Mouse (Mus musculus): ENCODE data around the gene Atp2c2. TPM values are rescaled to one million over a fixed set of nuclear protein-coding genes. Genes with fewer than 3 reads are reported as not detected.
A peak's percentile ranks its signal among the peaks of the same experiment; 100 is the strongest.

The Atp2c2 gene
- 2.8 and 3.4 TPM in 2 replicates for polyA plus RNA-seq (2011; ENCODE audit: insufficient read depth, insufficient read length, low read depth, missing spikeins)

- no peaks in the 10 kb centered on the region for H3K4me1 ChIP-seq (ENCODE audit: control insufficient read depth, insufficient read depth, low read length)
- peak within 1 kb of the TSS; percentile 45 for H3K9ac ChIP-seq (ENCODE audit: low read depth, poor library complexity, severe bottlenecking)
- no peaks in the 10 kb centered on the region for H3K36me3 ChIP-seq (ENCODE audit: control insufficient read depth, insufficient read depth, low read length, poor library complexity, severe bottlenecking)
- no peak within 1 kb of the TSS for H3K27ac ChIP-seq (ENCODE audit: insufficient read depth, low read length)
- no peaks in the 10 kb centered on the region for H3K9me3 ChIP-seq (replicated peaks; ENCODE audit: control insufficient read depth, insufficient read depth, low read length, poor library complexity, severe bottlenecking)
- peak within 1 kb of the TSS; percentile 50 for H3K4me3 ChIP-seq (ENCODE audit: low read depth, low read length)
- H3K27me3 ChIP-seq (ENCODE audit: control insufficient read depth, insufficient read depth, low read length, poor library complexity, severe bottlenecking) = no peaks in the 10 kb centered on the region
- TF ChIP-seq EP300 (IDR thresholded peaks at IDR 0.05; ENCODE audit: insufficient read depth, low read depth, low read length) (no peak), CTCF (IDR thresholded peaks at IDR 0.05; ENCODE audit: low read depth, low read length) (no peak), POLR2A (IDR thresholded peaks at IDR 0.05; ENCODE audit: insufficient read depth, low read length) (no peak)
Observed at GRCm38 (mm10) chr8:119699549-119700134, at the start of gene Atp2c2. Gene Atp2c2, plus strand, starts transcription at chr8:119700009.

GRCm38 (mm10) chr8:119651324-119651723, 48.5 kb upstream of the Atp2c2 start:
- TF ChIP-seq CTCF (IDR thresholded peaks at IDR 0.05; ENCODE audit: low read depth, low read length) = no peak
- TF ChIP-seq POLR2A (IDR thresholded peaks at IDR 0.05; ENCODE audit: insufficient read depth, low read length) = no peak
- no peak for TF ChIP-seq EP300 (IDR thresholded peaks at IDR 0.05; ENCODE audit: insufficient read depth, low read depth, low read length)
- H3K27ac ChIP-seq (ENCODE audit: insufficient read depth, low read length) = no peak overlapping the region
- H3K27me3 ChIP-seq (ENCODE audit: control insufficient read depth, insufficient read depth, low read length, poor library complexity, severe bottlenecking) = no peaks in the 10 kb centered on the region
- no peak overlapping the region for H3K4me3 ChIP-seq (ENCODE audit: low read depth, low read length)
- no peaks in the 10 kb centered on the region for H3K36me3 ChIP-seq (ENCODE audit: control insufficient read depth, insufficient read depth, low read length, poor library complexity, severe bottlenecking)
- no peaks in the 10 kb centered on the region for H3K4me1 ChIP-seq (ENCODE audit: control insufficient read depth, insufficient read depth, low read length)
- no peak overlapping the region for H3K9ac ChIP-seq (ENCODE audit: low read depth, poor library complexity, severe bottlenecking)
- H3K9me3 ChIP-seq (replicated peaks; ENCODE audit: control insufficient read depth, insufficient read depth, low read length, poor library complexity, severe bottlenecking) = no peaks in the 10 kb centered on the region; the same call in 1 of the 2 replicates

GRCm38 (mm10) chr8:119656709-119657464, 42.9 kb upstream of the Atp2c2 start:
- Histone ChIP-seq H3K9ac (ENCODE audit: low read depth, poor library complexity, severe bottlenecking) (no peak overlapping the region), H3K9me3 (replicated peaks; ENCODE audit: control insufficient read depth, insufficient read depth, low read length, poor library complexity, severe bottlenecking) (no peaks in the 10 kb centered on the region), H3K36me3 (ENCODE audit: control insufficient read depth, insufficient read depth, low read length, poor library complexity, severe bottlenecking) (no peaks in the 10 kb centered on the region), H3K4me1 (ENCODE audit: control insufficient read depth, insufficient read depth, low read length) (no peaks in the 10 kb centered on the region), H3K27me3 (ENCODE audit: control insufficient read depth, insufficient read depth, low read length, poor library complexity, severe bottlenecking) (no peaks in the 10 kb centered on the region), H3K4me3 (ENCODE audit: low read depth, low read length) (no peak overlapping the region), H3K27ac (ENCODE audit: insufficient read depth, low read length) (no peak overlapping the region)
- TF ChIP-seq CTCF (IDR thresholded peaks at IDR 0.05; ENCODE audit: low read depth, low read length) = peak; percentile 71
- TF ChIP-seq POLR2A (IDR thresholded peaks at IDR 0.05; ENCODE audit: insufficient read depth, low read length) = no peak
- TF ChIP-seq EP300 (IDR thresholded peaks at IDR 0.05; ENCODE audit: insufficient read depth, low read depth, low read length) = no peak

- H3K9me3 ChIP-seq (replicated peaks; ENCODE audit: control insufficient read depth, insufficient read depth, low read length, poor library complexity, severe bottlenecking) = no peaks in the 10 kb centered on the region
- no peak overlapping the region for H3K4me3 ChIP-seq (ENCODE audit: low read depth, low read length)
- H3K27me3 ChIP-seq (ENCODE audit: control insufficient read depth, insufficient read depth, low read length, poor library complexity, severe bottlenecking) = no peaks in the 10 kb centered on the region
- no peak overlapping the region for H3K27ac ChIP-seq (ENCODE audit: insufficient read depth, low read length)
- TF ChIP-seq CTCF (IDR thresholded peaks at IDR 0.05; ENCODE audit: low read depth, low read length) (no peak), POLR2A (IDR thresholded peaks at IDR 0.05; ENCODE audit: insufficient read depth, low read length) (no peak), EP300 (IDR thresholded peaks at IDR 0.05; ENCODE audit: insufficient read depth, low read depth, low read length) (no peak)
- no peak overlapping the region for H3K9ac ChIP-seq (ENCODE audit: low read depth, poor library complexity, severe bottlenecking)
- H3K36me3 ChIP-seq (ENCODE audit: control insufficient read depth, insufficient read depth, low read length, poor library complexity, severe bottlenecking) = no peaks in the 10 kb centered on the region
- no peaks in the 10 kb centered on the region for H3K4me1 ChIP-seq (ENCODE audit: control insufficient read depth, insufficient read depth, low read length)
Observed at GRCm38 (mm10) chr8:119661081-119661480, 38.7 kb upstream of the Atp2c2 start.

- no peak overlapping the region for H3K4me3 ChIP-seq (ENCODE audit: low read depth, low read length)
- no peaks in the 10 kb centered on the region for H3K4me1 ChIP-seq (ENCODE audit: control insufficient read depth, insufficient read depth, low read length)
- no peak overlapping the region for H3K9ac ChIP-seq (ENCODE audit: low read depth, poor library complexity, severe bottlenecking)
- TF ChIP-seq POLR2A (IDR thresholded peaks at IDR 0.05; ENCODE audit: insufficient read depth, low read length) = no peak
- TF ChIP-seq EP300 (IDR thresholded peaks at IDR 0.05; ENCODE audit: insufficient read depth, low read depth, low read length) = no peak
- no peak for TF ChIP-seq CTCF (IDR thresholded peaks at IDR 0.05; ENCODE audit: low read depth, low read length)
- no peaks in the 10 kb centered on the region for H3K27me3 ChIP-seq (ENCODE audit: control insufficient read depth, insufficient read depth, low read length, poor library complexity, severe bottlenecking)
- no peaks in the 10 kb centered on the region for H3K9me3 ChIP-seq (replicated peaks; ENCODE audit: control insufficient read depth, insufficient read depth, low read length, poor library complexity, severe bottlenecking)
- no peak overlapping the region for H3K27ac ChIP-seq (ENCODE audit: insufficient read depth, low read length)
- H3K36me3 ChIP-seq (ENCODE audit: control insufficient read depth, insufficient read depth, low read length, poor library complexity, severe bottlenecking) = no peaks in the 10 kb centered on the region
Observed at GRCm38 (mm10) chr8:119661892-119662291, 37.9 kb upstream of the Atp2c2 start.

- no peak for TF ChIP-seq EP300 (IDR thresholded peaks at IDR 0.05; ENCODE audit: insufficient read depth, low read depth, low read length)
- no peak for TF ChIP-seq POLR2A (IDR thresholded peaks at IDR 0.05; ENCODE audit: insufficient read depth, low read length)
- TF ChIP-seq CTCF (IDR thresholded peaks at IDR 0.05; ENCODE audit: low read depth, low read length) = no peak
- H3K4me1 ChIP-seq (ENCODE audit: control insufficient read depth, insufficient read depth, low read length) = no peaks in the 10 kb centered on the region
Observed at GRCm38 (mm10) chr8:119663440-119663839, 36.4 kb upstream of the Atp2c2 start.

More at GRCm38 (mm10) chr8:119663440-119663839, 36.4 kb upstream of the Atp2c2 start:
- Histone ChIP-seq H3K9ac (ENCODE audit: low read depth, poor library complexity, severe bottlenecking) (no peak overlapping the region), H3K27ac (ENCODE audit: insufficient read depth, low read length) (no peak overlapping the region), H3K27me3 (ENCODE audit: control insufficient read depth, insufficient read depth, low read length, poor library complexity, severe bottlenecking) (no peaks in the 10 kb centered on the region), H3K9me3 (replicated peaks; ENCODE audit: control insufficient read depth, insufficient read depth, low read length, poor library complexity, severe bottlenecking) (no peaks in the 10 kb centered on the region), H3K4me3 (ENCODE audit: low read depth, low read length) (no peak overlapping the region), H3K36me3 (ENCODE audit: control insufficient read depth, insufficient read depth, low read length, poor library complexity, severe bottlenecking) (no peaks in the 10 kb centered on the region)

Measured in ES-Bruce4 (cell line).